Mouse (Mus musculus) CH12.LX (cell line): ENCODE data around the gene Spats2. TPM values are rescaled to one million over a fixed set of nuclear protein-coding genes. Genes with fewer than 3 reads are reported as not detected.
"Not testable (repeated sequence)": the region's sequence is repeated elsewhere in the genome, so short reads cannot be mapped to it uniquely, and the experiment has no call there.

ENCODE experiments used
- DNase-seq: peaks from one replicate; pipeline ENCODE4 v3.0.0-alpha.2; 2013; ENCODE audit errors: extremely low read depth
- H3K27ac ChIP-seq: 2 replicates; pipeline ENCODE4 v1.5.1; 2012; ENCODE audit warnings: low read depth, mild to moderate bottlenecking, control low read depth, moderate library complexity; ENCODE audit not compliant: insufficient read depth
- H3K27me3 ChIP-seq: replicated peaks from 2 replicates; pipeline ENCODE3; 2012; ENCODE audit warnings: inconsistent platforms
- H3K36me3 ChIP-seq, 2 experiments: replicated peaks in 1 of 2; 2 replicates each; pipeline versions ENCODE3 to v1.6.1; 2012; ENCODE audit warnings: inconsistent platforms in 1 of 2, low read length in 1 of 2, mild to moderate bottlenecking in 1 of 2, mixed read lengths in 1 of 2, moderate library complexity in 1 of 2; ENCODE audit not compliant: control insufficient read depth in 1 of 2, insufficient read depth in 1 of 2
- H3K4me1 ChIP-seq, 2 experiments: 2 replicates each; pipeline ENCODE4 v1.6.1; 2012; ENCODE audit warnings: inconsistent platforms in 1 of 2, moderate library complexity in 1 of 2; ENCODE audit not compliant: insufficient read depth in 2 of 2, control insufficient read depth in 1 of 2
- H3K4me2 ChIP-seq: 2 replicates; pipeline ENCODE4 v1.6.1; 2012; ENCODE audit warnings: low read depth, mild to moderate bottlenecking, control low read depth; ENCODE audit not compliant: poor library complexity, insufficient read depth, severe bottlenecking
- H3K4me3 ChIP-seq, 3 experiments: fragments of 150-350 bp in 1 of 3; sonication (generic) in 1 of 3; replicated peaks in 1 of 3; 2 replicates each; pipeline versions ENCODE3 to v1.5.1; 2011 to 2012; ENCODE audit warnings: low read depth in 2 of 3, low read length in 2 of 3, mild to moderate bottlenecking in 2 of 3, moderate library complexity in 2 of 3, control low read depth in 1 of 3, improper control_type of control experiment in 1 of 3, inconsistent platforms in 1 of 3, mixed read lengths in 1 of 3; ENCODE audit not compliant: poor library complexity in 1 of 3
- H3K79me2 ChIP-seq: replicated peaks from 2 replicates; pipeline ENCODE4 v1.6.1; 2012; ENCODE audit warnings: mild to moderate bottlenecking, moderate library complexity; ENCODE audit not compliant: control insufficient read depth, poor library complexity, insufficient read depth, severe bottlenecking; ENCODE audit errors: extremely low read depth
- H3K9ac ChIP-seq: 2 replicates; pipeline ENCODE4 v1.6.1; 2012; ENCODE audit warnings: low read depth, mild to moderate bottlenecking, control low read depth, moderate library complexity; ENCODE audit not compliant: insufficient read depth
- H3K9me3 ChIP-seq: replicated peaks from 2 replicates; pipeline ENCODE3; 2012; ENCODE audit warnings: low read length, inconsistent platforms, mixed read lengths
- BHLHE40 ChIP-seq: IDR thresholded peaks from 2 replicates; pipeline ENCODE4 v1.6.1; 2011; ENCODE audit warnings: mild to moderate bottlenecking, low read depth, low read length, improper control_type of control experiment
- CHD1 ChIP-seq: IDR thresholded peaks from 2 replicates; pipeline ENCODE4 v1.6.1; 2012; ENCODE audit warnings: low read depth, low read length, improper control_type of control experiment, inconsistent platforms
- CHD2 ChIP-seq: IDR thresholded peaks from 2 replicates; pipeline ENCODE4 v1.6.1; 2011; ENCODE audit warnings: low read length, improper control_type of control experiment
- CTCF ChIP-seq, 2 experiments: IDR thresholded peaks in 1 of 2; conservative IDR thresholded peaks in 1 of 2; 2 replicates each; pipeline ENCODE4 v1.5.1; 2011 to 2012; ENCODE audit warnings: low read depth in 2 of 2, low read length in 2 of 2, improper control_type of control experiment in 1 of 2, inconsistent platforms in 1 of 2, mild to moderate bottlenecking in 1 of 2, moderate library complexity in 1 of 2
- ELF1 ChIP-seq: IDR thresholded peaks from 2 replicates; pipeline ENCODE4 v1.6.1; 2014; ENCODE audit warnings: low read depth, mild to moderate bottlenecking, inconsistent platforms, low read length, improper control_type of control experiment
- EP300 ChIP-seq: IDR thresholded peaks from 2 replicates; pipeline ENCODE4 v1.6.1; 2011; ENCODE audit warnings: low read length, improper control_type of control experiment
- ETS1 ChIP-seq: conservative IDR thresholded peaks from 2 replicates; pipeline ENCODE4 v1.6.1; 2012; ENCODE audit warnings: low read depth, mild to moderate bottlenecking, inconsistent platforms, low read length, improper control_type of control experiment, moderate library complexity
- GABPA ChIP-seq: IDR thresholded peaks from 2 replicates; pipeline ENCODE4 v1.6.1; 2012; ENCODE audit warnings: low read depth, low read length, improper control_type of control experiment, inconsistent platforms; ENCODE audit not compliant: insufficient replicate concordance
- HCFC1 ChIP-seq: IDR thresholded peaks from 2 replicates; pipeline ENCODE4 v1.6.1; 2012; ENCODE audit warnings: low read depth, mild to moderate bottlenecking, inconsistent platforms, low read length, improper control_type of control experiment
- IRF4 ChIP-seq: IDR thresholded peaks from 2 replicates; pipeline ENCODE4 v1.6.1; 2014; ENCODE audit warnings: low read depth, mild to moderate bottlenecking, inconsistent platforms, low read length, improper control_type of control experiment
- JUN ChIP-seq: IDR thresholded peaks from 2 replicates; pipeline ENCODE4 v1.6.1; 2011; ENCODE audit warnings: low read depth, mild to moderate bottlenecking, low read length, improper control_type of control experiment, moderate library complexity; ENCODE audit not compliant: insufficient read depth
- KAT2A ChIP-seq: IDR thresholded peaks from 2 replicates; pipeline ENCODE4 v1.6.1; 2012; ENCODE audit warnings: low read length, improper control_type of control experiment, inconsistent platforms; ENCODE audit not compliant: insufficient replicate concordance
- MAFK ChIP-seq: IDR thresholded peaks from 2 replicates; pipeline ENCODE4 v1.6.1; 2011; ENCODE audit warnings: low read length, improper control_type of control experiment; ENCODE audit not compliant: insufficient replicate concordance
- MAX ChIP-seq: IDR thresholded peaks from 2 replicates; pipeline ENCODE4 v1.6.1; 2011; ENCODE audit warnings: low read length, improper control_type of control experiment
- MAZ ChIP-seq: IDR thresholded peaks from 2 replicates; pipeline ENCODE4 v1.6.1; 2012; ENCODE audit warnings: low read depth, mild to moderate bottlenecking, inconsistent platforms, low read length, improper control_type of control experiment, moderate library complexity
- MEF2A ChIP-seq: IDR thresholded peaks from 2 replicates; pipeline ENCODE4 v1.6.1; 2014; ENCODE audit warnings: low read depth, mild to moderate bottlenecking, inconsistent platforms, low read length, improper control_type of control experiment, borderline replicate concordance
- MYC ChIP-seq: IDR thresholded peaks from 2 replicates; pipeline ENCODE4 v1.6.1; 2011; ENCODE audit warnings: low read depth, mild to moderate bottlenecking, improper control_type of control experiment, low read length
- POLR2A ChIP-seq: IDR thresholded peaks from 2 replicates; pipeline ENCODE4 v1.6.1; 2011; ENCODE audit warnings: low read depth, mild to moderate bottlenecking, improper control_type of control experiment, low read length
- POLR2AphosphoS2 ChIP-seq: IDR thresholded peaks from 2 replicates; pipeline ENCODE4 v1.6.1; 2011; ENCODE audit warnings: low read depth, low read length, improper control_type of control experiment
- RCOR1 ChIP-seq: conservative IDR thresholded peaks from 2 replicates; pipeline ENCODE4 v1.6.1; 2012; ENCODE audit warnings: low read depth, mild to moderate bottlenecking, inconsistent platforms, low read length, improper control_type of control experiment
- TBP ChIP-seq: conservative IDR thresholded peaks from 2 replicates; pipeline ENCODE4 v1.6.1; 2011; ENCODE audit warnings: low read depth, low read length, improper control_type of control experiment
- TCF12 ChIP-seq: IDR thresholded peaks from 2 replicates; pipeline ENCODE4 v1.6.1; 2014; ENCODE audit warnings: low read depth, mild to moderate bottlenecking, inconsistent platforms, low read length, improper control_type of control experiment
- UBTF ChIP-seq: IDR thresholded peaks from 2 replicates; pipeline ENCODE4 v1.6.1; 2012; ENCODE audit warnings: low read depth, mild to moderate bottlenecking, inconsistent platforms, low read length, improper control_type of control experiment, moderate library complexity
- USF1 ChIP-seq: IDR thresholded peaks from 2 replicates; pipeline ENCODE4 v1.6.1; 2014; ENCODE audit warnings: low read depth, mild to moderate bottlenecking, inconsistent platforms, low read length, improper control_type of control experiment
- USF2 ChIP-seq: conservative IDR thresholded peaks from 2 replicates; pipeline ENCODE4 v1.6.1; 2011; ENCODE audit warnings: low read depth, low read length, improper control_type of control experiment
- ZC3H11A ChIP-seq: IDR thresholded peaks from 2 replicates; pipeline ENCODE4 v1.6.1; 2012; ENCODE audit warnings: low read depth, mild to moderate bottlenecking, inconsistent platforms, low read length, improper control_type of control experiment
- ZMIZ1 ChIP-seq: IDR thresholded peaks from 2 replicates; pipeline ENCODE4 v1.6.1; 2012; ENCODE audit warnings: low read depth, mild to moderate bottlenecking, inconsistent platforms, low read length, improper control_type of control experiment
- ZNF384 ChIP-seq: IDR thresholded peaks from 2 replicates; pipeline ENCODE4 v1.6.1; 2012; ENCODE audit warnings: low read depth, low read length, improper control_type of control experiment, inconsistent platforms
- dilution Hi-C: fragments of 300-500 bp; cut with MboI; formaldehyde crosslinking; loops from 2 replicates; pipeline ENCODE4 v1.14.3; 2020; ENCODE audit warnings: low sequenced_read_pairs; ENCODE audit not compliant: extremely low pct_unique_long_range_greater_than_20kb, extremely low pct_ligation_motif_present
- in situ Hi-C: fragments of 300-500 bp; cut with MboI; formaldehyde crosslinking; loops from 3 replicates; pipeline ENCODE4 v1.14.3; 2019; ENCODE audit warnings: low sequenced_read_pairs, low pct_ligation_motif_present, low pct_unique_long_range_greater_than_20kb, mixed read lengths
- polyA plus RNA-seq: library from polyadenylated mRNA; unstranded; fragments of >175 nt; gene quantifications from 2 replicates; pipeline ENCODE4 v1.2.1, GENCODE M21; 2012; ENCODE audit warnings: low read depth; ENCODE audit not compliant: insufficient read length
- total RNA-seq, 2 experiments: library from RNA; depleted of rRNA; stranded (reverse); fragments of 300-350 nt in 1 of 2; fragments of >200 nt in 1 of 2; gene quantifications; 2 replicates each; pipeline ENCODE4 v1.2.3; 2012 to 2014

The Spats2 gene
- total and polyA plus RNA-seq, 3 experiments, result 26.5 to 81.0 (median 68.3) TPM

- no peak for DNase-seq
- H3K4me1 ChIP-seq, result peaks cover 4 to 21% of the 10 kb centered on the region in 2 experiments
- in situ Hi-C loops, result no loop called here
- no peak overlapping the region for H3K27ac ChIP-seq
- H3K4me3 ChIP-seq, result no peak overlapping the region
- dilution Hi-C loops, result no loop called here
- no peaks in the 10 kb centered on the region for H3K27me3 ChIP-seq
- peaks cover 2% of the 10 kb centered on the region; the same call in 1 of the 2 replicates for H3K79me2 ChIP-seq
- H3K36me3 ChIP-seq, result peaks cover 48 to 62% of the 10 kb centered on the region in 2 experiments
- H3K9me3 ChIP-seq, result no peaks in the 10 kb centered on the region
- TF ChIP-seq KAT2A, result no peak
- no peak for TF ChIP-seq MAZ
- no peak for TF ChIP-seq TCF12
- TF ChIP-seq TBP, result no peak
- no peak for TF ChIP-seq CHD2
- TF ChIP-seq ZC3H11A, result no peak
- no peak for TF ChIP-seq MAFK
- TF ChIP-seq MYC, result no peak
- no peak for TF ChIP-seq MAX
- no peak for TF ChIP-seq IRF4
- TF ChIP-seq MEF2A, result no peak
- no peak for TF ChIP-seq BHLHE40
- TF ChIP-seq EP300, result no peak
- no peak for TF ChIP-seq ZMIZ1
- no peak for TF ChIP-seq USF2
- no peak for TF ChIP-seq ETS1
- TF ChIP-seq GABPA, result no peak
- no peak for TF ChIP-seq POLR2AphosphoS2
- no peak for TF ChIP-seq POLR2A
- no peak for TF ChIP-seq UBTF
- TF ChIP-seq, all 38 proteins: peak for 0
- Histone ChIP-seq H3K4me2 (no peak overlapping the region), H3K9ac (no peak overlapping the region)
These were observed 123.3 kb downstream of the Spats2 start for GRCm38 (mm10) chr15:99248972-99249371.

- Histone ChIP-seq H3K9ac (no peak overlapping the region), H3K4me3 (no peak overlapping the region), H3K36me3 (peaks cover 38 to 53% of the 10 kb centered on the region in 2 experiments)
These were observed 124.2 kb downstream of the Spats2 start for GRCm38 (mm10) chr15:99249938-99250337.

GRCm38 (mm10) chr15:99251111-99251510 lies 125.4 kb downstream of the Spats2 start:
- DNase-seq, H3K27me3 ChIP-seq, dilution Hi-C loops, in situ Hi-C loops, H3K27ac ChIP-seq, H3K79me2 ChIP-seq, H3K9me3 ChIP-seq: not testable (repeated sequence)
- H3K4me1 ChIP-seq, result peaks cover 8 to 39% of the 10 kb centered on the region in 2 experiments
- H3K4me3 ChIP-seq, result peak overlapping the region; percentile 51 to 85 (median 57)
- H3K9ac ChIP-seq, result peak overlapping the region; percentile 34
- H3K4me2 ChIP-seq, result peak overlapping the region; percentile 70
- H3K36me3 ChIP-seq, result peaks cover 30 to 45% of the 10 kb centered on the region in 2 experiments

More at GRCm38 (mm10) chr15:99249938-99250337, 124.2 kb downstream of the Spats2 start:
- dilution Hi-C loops (no loop called here), in situ Hi-C loops (no loop called here)
- Histone ChIP-seq H3K4me2 (no peak overlapping the region), H3K9me3 (no peaks in the 10 kb centered on the region), H3K79me2 (peaks cover 2% of the 10 kb centered on the region; the same call in 1 of the 2 replicates), H3K27ac (no peak overlapping the region), H3K4me1 (peaks cover 4 to 31% of the 10 kb centered on the region in 2 experiments), H3K27me3 (no peaks in the 10 kb centered on the region)
- TF ChIP-seq CHD1 (no peak), EP300 (no peak), POLR2AphosphoS2 (no peak), USF1 (no peak), CTCF (conservative IDR thresholded peaks at IDR 0.05 in 1 of 2, IDR thresholded peaks at IDR 0.05 in 1 of 2; ENCODE audit: low read depth in 2 of 2, low read length in 2 of 2) (no peak), ZNF384 (no peak), HCFC1 (no peak), MAZ (no peak), UBTF (no peak), ELF1 (no peak), BHLHE40 (no peak), JUN (no peak), MYC (no peak), TCF12 (no peak), MAFK (no peak), RCOR1 (no peak), USF2 (no peak)
- DNase-seq, result no peak
